Mouse (Mus musculus): ENCODE data around the gene Crk.

DNA sequence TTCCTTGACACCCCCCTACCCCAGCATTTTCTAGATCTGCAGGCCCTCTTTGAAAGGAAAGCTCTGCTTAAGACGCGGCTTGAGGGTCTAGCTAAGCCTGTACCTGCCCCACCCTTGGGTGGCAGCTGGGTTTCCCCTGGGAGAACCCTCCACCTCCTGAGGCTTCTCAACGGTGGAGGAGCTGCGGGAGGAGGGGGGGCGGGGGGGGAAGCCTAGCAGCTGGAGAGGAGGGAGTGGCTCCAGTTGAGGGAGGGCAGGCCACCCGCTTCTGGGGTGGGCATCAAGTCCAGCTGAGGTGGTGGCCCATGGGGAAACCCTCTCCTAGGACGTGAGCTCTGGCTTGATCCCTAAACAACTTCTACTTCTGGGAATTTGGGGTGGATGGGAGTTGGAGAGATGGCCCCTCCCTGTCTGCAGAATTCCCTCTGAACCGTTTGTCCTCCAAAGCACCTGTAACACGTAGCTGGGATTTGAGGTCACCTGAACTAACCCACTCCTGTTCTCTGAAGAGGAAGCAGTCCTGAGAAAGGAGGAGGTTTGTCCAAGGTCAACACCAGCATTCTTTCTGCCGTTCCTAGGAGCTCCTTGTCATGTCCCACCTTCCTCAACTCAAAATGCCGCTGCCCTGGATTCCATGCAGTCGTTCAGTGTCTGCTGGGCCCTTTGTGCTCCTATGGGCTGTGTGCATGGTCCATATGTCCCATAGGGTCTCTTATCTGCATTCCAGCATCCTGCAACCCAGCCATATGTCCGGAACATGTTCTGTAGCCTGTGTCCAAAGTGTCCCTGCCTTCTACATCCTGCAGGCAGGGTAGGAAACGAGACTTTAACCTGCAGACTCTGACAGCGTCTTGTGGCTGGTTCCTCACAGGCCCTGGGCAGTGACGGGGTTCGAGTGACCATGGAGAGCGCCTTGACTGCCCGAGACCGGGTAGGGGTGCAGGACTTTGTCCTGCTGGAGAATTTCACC lies 22.2 kb upstream of the Crk start:
- TF ChIP-seq EP300 (IDR thresholded peaks at IDR 0.05; ENCODE audit: low read depth) (no peak), CTCF (IDR thresholded peaks at IDR 0.05; ENCODE audit: low read depth) (no peak)

All from heart, postnatal 0 days (tissue).